Mouse (Mus musculus): ENCODE measurements around the gene Tph1.

Gene Tph1

GRCm38 (mm10) chr7:46601097-46601496 is 71.2 kb downstream of the Tph1 start:
- no peak for DNase-seq (ENCODE audit: low spot score in 2 of 2)

DNA sequence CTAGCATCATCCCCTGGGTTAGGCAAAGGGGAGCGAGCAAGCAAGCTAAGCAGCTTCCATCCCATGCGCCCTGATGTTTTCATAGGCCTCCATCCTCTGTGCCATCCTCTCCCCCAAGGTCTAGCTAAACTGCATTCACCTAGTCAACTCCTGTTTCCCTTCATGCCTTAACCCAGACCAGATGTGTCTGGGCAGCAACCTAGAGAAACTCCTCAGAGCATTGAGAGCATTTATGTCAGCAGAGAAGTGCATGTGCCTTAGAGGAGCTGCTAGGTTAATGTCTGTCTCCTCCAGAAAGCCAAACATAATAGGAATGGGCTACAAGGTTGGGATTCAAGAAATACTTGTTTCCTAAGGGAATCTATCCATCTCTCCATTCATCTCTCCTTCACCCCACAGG is 75.3 kb downstream of the Tph1 start:
- no peak for DNase-seq (ENCODE audit: low spot score in 2 of 2)

All from frontal cortex, postnatal 36 days (tissue).